Mouse (Mus musculus): ENCODE measurements around the gene Rab34.

The Rab34 gene

GRCm38 (mm10) chr11:78188331-78189233, at the start of gene Rab34:
TSS of gene Rab34 (plus strand) at chr11:78188430.
- peak; percentile 90 to 92 for DNase-seq (ENCODE audit: low spot score in 2 of 2)

- DNase-seq (ENCODE audit: low spot score in 2 of 2): no peak
These were observed 47.6 kb upstream of the Rab34 start for GRCm38 (mm10) chr11:78140665-78141064.

GRCm38 (mm10) chr11:78143520-78143919, 44.7 kb upstream of the Rab34 start:
- DNase-seq (ENCODE audit: low spot score in 2 of 2): no peak

- DNase-seq (ENCODE audit: low spot score in 2 of 2): no peak
These were observed 42.1 kb upstream of the Rab34 start for GRCm38 (mm10) chr11:78146168-78146567.

GRCm38 (mm10) chr11:78146707-78147543, 41.3 kb upstream of the Rab34 start:
- DNase-seq (ENCODE audit: low spot score in 2 of 2): no peak

- peak in 1 of 2 experiments; percentile 50 for DNase-seq (ENCODE audit: low spot score in 2 of 2)
These were observed 37.1 kb upstream of the Rab34 start for GRCm38 (mm10) chr11:78151161-78151560.

GRCm38 (mm10) chr11:78152299-78153231, 35.7 kb upstream of the Rab34 start:
- DNase-seq (ENCODE audit: low spot score in 2 of 2): peak; percentile 93 to 95

- DNase-seq (ENCODE audit: low spot score in 2 of 2): peak; percentile 39 to 52
These were observed 34.5 kb upstream of the Rab34 start for GRCm38 (mm10) chr11:78153778-78154177.

GRCm38 (mm10) chr11:78155674-78156073, 32.6 kb upstream of the Rab34 start:
- DNase-seq (ENCODE audit: low spot score in 2 of 2): no peak

- no peak for DNase-seq (ENCODE audit: low spot score in 2 of 2)
These were observed 32.0 kb upstream of the Rab34 start for GRCm38 (mm10) chr11:78156156-78156699.

GRCm38 (mm10) chr11:78159096-78159495, 29.1 kb upstream of the Rab34 start:
- DNase-seq (ENCODE audit: low spot score in 2 of 2): peak; percentile 84

- peak in 1 of 2 experiments; percentile 35 for DNase-seq (ENCODE audit: low spot score in 2 of 2)
These were observed 28.7 kb upstream of the Rab34 start for GRCm38 (mm10) chr11:78159557-78159956.

- no peak for DNase-seq (ENCODE audit: low spot score in 2 of 2)
These were observed 28.1 kb upstream of the Rab34 start for GRCm38 (mm10) chr11:78160171-78160570.

- no peak for DNase-seq (ENCODE audit: low spot score in 2 of 2)
These were observed 27.6 kb upstream of the Rab34 start for GRCm38 (mm10) chr11:78160675-78161074.

- no peak for DNase-seq (ENCODE audit: low spot score in 2 of 2)
These were observed 27.1 kb upstream of the Rab34 start for GRCm38 (mm10) chr11:78161169-78161568.

- peak; percentile 83 for DNase-seq (ENCODE audit: low spot score in 2 of 2)
These were observed 26.3 kb upstream of the Rab34 start for GRCm38 (mm10) chr11:78161968-78162367.

GRCm38 (mm10) chr11:78162504-78162903, 25.7 kb upstream of the Rab34 start:
- DNase-seq (ENCODE audit: low spot score in 2 of 2): peak; percentile 85 to 90

GRCm38 (mm10) chr11:78163045-78163444, 25.2 kb upstream of the Rab34 start:
- no peak for DNase-seq (ENCODE audit: low spot score in 2 of 2)

GRCm38 (mm10) chr11:78163681-78164603, 24.3 kb upstream of the Rab34 start:
- peak; percentile 72 to 84 for DNase-seq (ENCODE audit: low spot score in 2 of 2)

GRCm38 (mm10) chr11:78164604-78164923, 23.7 kb upstream of the Rab34 start:
- no peak for DNase-seq (ENCODE audit: low spot score in 2 of 2)
